Mouse (Mus musculus): ENCODE data around the gene Cttnbp2.

DNA sequence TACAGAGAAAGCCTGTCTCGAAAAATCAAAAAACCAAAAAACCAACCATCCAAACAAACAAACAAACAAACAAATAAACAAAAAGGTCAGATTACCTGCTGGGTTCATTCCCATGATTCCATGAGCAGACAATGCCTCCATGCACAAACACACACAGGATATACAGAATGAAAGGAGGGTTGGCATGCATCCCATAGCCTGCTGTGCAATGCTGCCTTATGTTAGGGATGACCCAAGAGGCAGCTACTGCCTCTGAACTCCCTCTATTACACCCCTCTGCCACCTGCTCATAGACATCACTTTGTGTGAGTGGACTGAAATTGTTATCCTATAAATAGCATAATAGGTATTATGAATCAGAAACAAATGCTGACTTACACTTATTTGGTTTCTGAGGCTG lies 55.0 kb downstream of the Cttnbp2 start:
- TF ChIP-seq CTCF (conservative IDR thresholded peaks at IDR 0.05; ENCODE audit: insufficient read depth, insufficient read length, low read depth, low read length) (no peak), POLR2A (IDR thresholded peaks at IDR 0.05; ENCODE audit: low read depth, low read length) (no peak)

Measured in kidney, adult 2 months (tissue).